Mouse (Mus musculus): Measurements from ENCODE around the gene E2f8.

- TF ChIP-seq CTCF (IDR thresholded peaks at IDR 0.05; ENCODE audit: extremely low read depth, insufficient read length, insufficient replicate concordance, low read depth, low read length) (no peak), POLR2A (IDR thresholded peaks at IDR 0.05; ENCODE audit: low read depth, low read length) (no peak)
Measured at GRCm38 (mm10) chr7:48825170-48825569, 56.2 kb downstream of the E2f8 start.
